Mouse (Mus musculus): ENCODE measurements at regions not wholly inside any gene's neighbourhood (a gene's known extent, or its start where the extent isn't known, plus 50 kb on each side); places are given as distances from the start of the nearest gene placed in this dataset.

DNA sequence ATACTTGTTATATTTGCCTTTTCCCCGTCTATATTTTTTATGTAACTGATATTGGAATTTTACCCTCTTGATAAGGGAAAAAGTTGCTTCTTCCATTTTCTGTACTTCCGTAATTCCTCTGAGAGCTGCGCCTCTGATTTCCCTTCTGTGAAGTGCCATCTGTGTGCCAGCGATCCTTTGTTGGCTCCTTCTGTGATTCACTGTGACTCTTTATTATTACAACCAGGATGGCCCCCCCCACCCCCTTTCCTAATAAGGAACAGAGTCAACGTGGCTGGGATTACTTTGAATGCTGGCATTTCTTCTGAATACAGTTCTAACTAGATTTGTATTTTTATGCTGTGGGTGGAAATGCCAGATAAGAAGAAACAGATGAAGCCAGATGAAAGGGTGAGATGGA lies 602.9 kb upstream of the Fam92a start:
- TF ChIP-seq MAX (IDR thresholded peaks at IDR 0.05) (no peak), CTCF (IDR thresholded peaks at IDR 0.05; ENCODE audit: control insufficient read depth, insufficient read depth, insufficient read length) (no peak), USF1 (IDR thresholded peaks at IDR 0.05; ENCODE audit: low read depth) (no peak), MYOD1 (IDR thresholded peaks at IDR 0.05; ENCODE audit: control insufficient read depth, insufficient read length, low read depth) (no peak), CEBPB (IDR thresholded peaks at IDR 0.05; ENCODE audit: low read depth) (no peak), MYOG (IDR thresholded peaks at IDR 0.05; ENCODE audit: control insufficient read depth, extremely low read depth, insufficient read length) (no peak), FOSL1 (IDR thresholded peaks at IDR 0.05; ENCODE audit: insufficient read depth, low read length, poor library complexity, severe bottlenecking) (no peak)
